26 mouse cellular contexts compared by ENCODE assay signal in genomic region chr7:96754175-96754574, GRCm38 (mm10).
A peak's percentile ranks its signal among the peaks of the same experiment; 100 is the strongest.
DNase-seq lines count a peak whose midpoint lies in the region; ATAC-seq and TF ChIP-seq lines count a peak whose summit lies in the region.
"Had no signal": no experiment of that assay in that cellular context is flagged by ENCODE, and none has a peak within 500 bp of the region (broad histone marks: within the 10 kb centered on the region; RNA-seq: fewer than 3 reads in every experiment).

No protein-coding gene starts in this region.

- no peak for DNase-seq in forebrain, postnatal 0 days
- DNase-seq in kidney, postnatal 14 days, result no peak
- DNase-seq in embryonic facial prominence, embryonic 10.5 days (ENCODE audit: low spot score), result no peak
- DNase-seq in splenic B cell, adult 2 months (ENCODE audit: low read depth, low spot score), result peak; percentile 17
- no peak for DNase-seq in thymus, postnatal 14 days
- DNase-seq: adrenal gland, postnatal 36 days; cerebellum, adult 11 months; cerebellum, adult 9-11 months; gastrocnemius, adult 2 months; kidney, adult 8-10 months; kidney, postnatal 25 days; liver, postnatal 0 days; right cerebral cortex, adult 18-20 months; right cerebral cortex, postnatal 4 days; thymus, adult 18-20 months; thymus, postnatal 4 days had no signal

- H3K27ac ChIP-seq in forebrain, embryonic 16.5 days (ENCODE audit: low read length), result peak overlapping the region; percentile 8; the same call in 1 of the 2 replicates
- H3K27ac ChIP-seq in forebrain, postnatal 0 days (ENCODE audit: low read depth, low read length), result no peak overlapping the region
- peak overlapping the region; percentile 79 for H3K27ac ChIP-seq in kidney, embryonic 15.5 days
- peak overlapping the region; percentile 35; the same call in 1 of the 2 replicates for H3K27ac ChIP-seq in embryonic facial prominence, embryonic 10.5 days (replicated peaks)
- H3K27ac ChIP-seq: gastrocnemius, adult 2 months; layer of hippocampus, adult 2 months; macrophage had no signal

- H3K27me3 ChIP-seq in forebrain, embryonic 16.5 days (replicated peaks; ENCODE audit: control insufficient read depth, insufficient read depth, low read length), result no peaks in the 10 kb centered on the region
- no peaks in the 10 kb centered on the region for H3K27me3 ChIP-seq in forebrain, postnatal 0 days (ENCODE audit: insufficient read depth, low read length)
- H3K27me3 ChIP-seq in kidney, embryonic 15.5 days, result no peaks in the 10 kb centered on the region
- no peaks in the 10 kb centered on the region for H3K27me3 ChIP-seq in embryonic facial prominence, embryonic 10.5 days (replicated peaks; ENCODE audit: low read depth, poor library complexity, severe bottlenecking)
- H3K27me3 ChIP-seq in splenic B cell, adult 2 months (ENCODE audit: control insufficient read depth, insufficient read depth, low read length, poor library complexity, severe bottlenecking), result no peaks in the 10 kb centered on the region

- H3K4me1 ChIP-seq in forebrain, embryonic 16.5 days (replicated peaks; ENCODE audit: control insufficient read depth, insufficient read depth, low read length), result peaks cover 22% of the 10 kb centered on the region
- H3K4me1 ChIP-seq in forebrain, postnatal 0 days (ENCODE audit: insufficient read depth), result no peaks in the 10 kb centered on the region; the same call in 1 of the 2 replicates
- H3K4me1 ChIP-seq in kidney, embryonic 15.5 days, result peaks cover 49% of the 10 kb centered on the region
- H3K4me1 ChIP-seq in embryonic facial prominence, embryonic 10.5 days, result peaks cover 56% of the 10 kb centered on the region

- no peak overlapping the region for H3K9ac ChIP-seq in forebrain, embryonic 16.5 days (replicated peaks; ENCODE audit: low read depth, low read length)
- H3K9ac ChIP-seq in forebrain, postnatal 0 days, result no peak overlapping the region
- no peak overlapping the region for H3K9ac ChIP-seq in kidney, embryonic 15.5 days
- H3K9ac ChIP-seq: liver, postnatal 0 days had no signal

- 32% methylated on average over 12 of the region's 12 CpGs for WGBS in forebrain, embryonic 16.5 days
- 38% methylated on average over 12 of the region's 12 CpGs for WGBS in forebrain, postnatal 0 days
- 69% methylated on average over 12 of the region's 12 CpGs for WGBS in kidney, embryonic 15.5 days
- 33% methylated on average over 12 of the region's 12 CpGs for WGBS in embryonic facial prominence, embryonic 10.5 days

- H3K9me3 ChIP-seq in forebrain, embryonic 16.5 days (ENCODE audit: control insufficient read depth, low read length), result no peaks in the 10 kb centered on the region
- H3K9me3 ChIP-seq in forebrain, postnatal 0 days (ENCODE audit: low read length), result no peaks in the 10 kb centered on the region
- no peaks in the 10 kb centered on the region for H3K9me3 ChIP-seq in kidney, embryonic 15.5 days (replicated peaks)
- H3K9me3 ChIP-seq in embryonic facial prominence, embryonic 10.5 days, result no peaks in the 10 kb centered on the region
- H3K9me3 ChIP-seq: hindbrain, embryonic 10.5 days had no signal

- H3K4me2 ChIP-seq in forebrain, embryonic 16.5 days (ENCODE audit: low read length), result no peak overlapping the region
- no peak overlapping the region for H3K4me2 ChIP-seq in forebrain, postnatal 0 days (ENCODE audit: low read depth)
- H3K4me2 ChIP-seq in kidney, embryonic 15.5 days, result no peak overlapping the region
- H3K4me2 ChIP-seq: liver, embryonic 11.5 days had no signal

- TF ChIP-seq CTCF in forebrain, postnatal 0 days (IDR thresholded peaks at IDR 0.05; ENCODE audit: low read depth), result no peak

- no peak for ATAC-seq in forebrain, embryonic 16.5 days
- ATAC-seq in forebrain, postnatal 0 days, result no peak
- ATAC-seq in kidney, embryonic 15.5 days (replicated peaks; ENCODE audit: low FRiP score), result no peak
- ATAC-seq: CD4-positive, CD25-positive, alpha-beta regulatory T cell, adult 4 months; inflammation-experienced regulatory T-cells, adult 6 months; liver, postnatal 0 days; lung, postnatal 0 days had no signal

- H3K36me3 ChIP-seq in forebrain, embryonic 16.5 days (ENCODE audit: control insufficient read depth, insufficient read depth), result no peaks in the 10 kb centered on the region
- no peaks in the 10 kb centered on the region for H3K36me3 ChIP-seq in forebrain, postnatal 0 days (ENCODE audit: insufficient read depth)
- peaks cover 7% of the 10 kb centered on the region for H3K36me3 ChIP-seq in kidney, embryonic 15.5 days
- H3K36me3 ChIP-seq in embryonic facial prominence, embryonic 10.5 days (replicated peaks), result peaks cover 15% of the 10 kb centered on the region
- no peaks in the 10 kb centered on the region for H3K36me3 ChIP-seq in splenic B cell, adult 2 months (ENCODE audit: control insufficient read depth, insufficient read depth, low read length, poor library complexity, severe bottlenecking)

- H3K4me3 ChIP-seq in forebrain, embryonic 16.5 days (replicated peaks; ENCODE audit: low read length), result no peak overlapping the region
- no peak overlapping the region for H3K4me3 ChIP-seq in forebrain, postnatal 0 days (ENCODE audit: low read depth, low read length)
- no peak overlapping the region for H3K4me3 ChIP-seq in kidney, embryonic 15.5 days (replicated peaks)
- H3K4me3 ChIP-seq in embryonic facial prominence, embryonic 10.5 days, result no peak overlapping the region
- H3K4me3 ChIP-seq: gastrocnemius, adult 2 months; hindbrain, embryonic 10.5 days; layer of hippocampus, adult 2 months; myocyte had no signal
